Mouse (Mus musculus): ENCODE results near the gene Ldb2.
A peak's percentile ranks its signal among the peaks of the same experiment; 100 is the strongest.

Ldb2 gene

DNA sequence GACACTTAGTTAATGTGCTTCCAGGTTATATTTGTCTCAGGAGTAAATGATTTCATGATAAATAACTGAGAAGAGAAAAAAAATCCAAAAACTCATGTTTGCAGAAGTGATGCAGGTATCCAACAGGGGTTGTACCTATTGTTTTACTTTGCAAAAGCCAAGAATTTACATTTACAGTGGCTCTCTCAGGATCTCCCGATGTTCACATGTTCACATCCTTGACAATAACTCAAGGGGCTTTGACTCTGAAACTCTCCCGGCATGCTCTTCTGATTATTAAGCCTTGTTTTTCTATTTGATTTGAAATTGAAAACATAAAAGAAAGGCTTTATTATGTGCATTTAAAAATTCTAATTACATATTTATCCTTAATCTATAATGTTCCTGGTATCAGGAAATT is 260.8 kb downstream of the Ldb2 start:
- DNase-seq: no peak

DNA sequence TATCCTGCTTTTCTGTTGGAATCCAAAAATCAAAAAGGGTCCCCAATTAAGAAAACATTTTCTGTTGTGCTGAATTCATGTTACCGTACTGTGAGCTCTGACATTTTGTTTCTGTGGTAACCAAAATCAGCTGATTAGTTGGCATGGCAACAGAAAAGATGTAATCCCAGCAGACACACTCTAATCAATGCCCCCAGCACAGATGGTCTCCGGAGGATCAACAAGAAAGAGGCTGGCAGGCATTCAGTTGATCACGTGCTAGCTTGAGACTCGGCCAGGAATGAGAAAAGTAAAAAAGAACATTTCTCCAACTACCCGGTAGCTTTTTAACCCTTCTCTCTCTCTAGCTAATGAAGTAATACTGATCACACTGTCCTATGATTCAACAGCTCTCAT is 261.5 kb downstream of the Ldb2 start:
- peak; percentile 34 to 50 for DNase-seq

DNA sequence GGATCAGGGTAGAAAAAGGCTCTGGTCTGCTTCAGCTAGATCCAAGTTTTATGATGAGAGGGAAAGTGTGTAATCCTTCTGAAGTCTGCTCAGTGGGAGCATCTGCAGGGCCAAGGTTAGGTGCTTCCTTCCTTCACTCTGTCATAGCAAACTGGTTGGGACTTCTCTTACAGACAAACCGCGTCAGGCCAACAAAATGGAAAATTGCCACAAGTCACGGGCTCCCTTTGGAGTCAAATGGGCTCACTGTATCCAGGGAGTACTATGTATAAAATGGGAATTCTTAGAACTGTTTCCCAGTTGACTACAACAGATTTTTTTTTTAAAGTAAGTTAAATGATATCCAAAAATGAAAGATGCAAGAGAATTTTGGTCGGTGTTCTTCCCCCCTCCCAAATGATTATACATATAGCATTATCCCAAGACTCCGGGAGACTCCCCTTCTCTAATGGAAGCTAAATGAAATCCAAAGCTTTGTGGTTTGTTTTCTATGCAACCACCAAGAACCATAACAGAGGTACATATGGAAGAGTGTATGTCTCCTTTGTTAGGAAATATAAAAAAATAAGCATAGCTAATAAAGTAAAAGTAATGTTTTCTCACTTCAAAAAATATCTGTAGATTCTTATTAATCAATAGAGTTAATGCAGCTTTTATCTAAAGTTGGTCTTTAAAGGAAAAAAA is 262.0 kb downstream of the Ldb2 start:
- DNase-seq: no peak

DNA sequence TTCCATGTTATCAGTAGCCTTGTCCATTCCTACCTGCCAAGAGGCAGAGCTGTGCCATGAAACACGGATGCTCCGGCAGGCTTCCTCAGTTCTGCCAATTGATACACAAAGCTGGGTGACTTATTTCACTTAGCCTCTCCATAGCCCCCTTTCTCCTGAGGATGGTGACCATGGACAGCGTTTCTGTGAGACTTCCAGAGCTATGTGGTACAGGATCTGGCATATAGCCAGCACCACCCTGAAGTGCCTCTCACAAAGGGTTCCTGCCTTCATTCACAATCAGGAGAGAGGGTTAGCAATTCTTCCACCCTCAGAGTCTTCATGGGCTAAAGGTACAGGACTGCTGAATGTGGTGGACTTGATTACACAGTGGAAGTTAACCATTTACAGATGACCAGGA is 270.0 kb downstream of the Ldb2 start:
- DNase-seq: no peak

- DNase-seq: no peak
Measured at GRCm38 (mm10) chr5:44529001-44529400, 270.5 kb downstream of the Ldb2 start.

- DNase-seq: no peak
Measured at GRCm38 (mm10) chr5:44505221-44505620, 294.3 kb downstream of the Ldb2 start.

DNA sequence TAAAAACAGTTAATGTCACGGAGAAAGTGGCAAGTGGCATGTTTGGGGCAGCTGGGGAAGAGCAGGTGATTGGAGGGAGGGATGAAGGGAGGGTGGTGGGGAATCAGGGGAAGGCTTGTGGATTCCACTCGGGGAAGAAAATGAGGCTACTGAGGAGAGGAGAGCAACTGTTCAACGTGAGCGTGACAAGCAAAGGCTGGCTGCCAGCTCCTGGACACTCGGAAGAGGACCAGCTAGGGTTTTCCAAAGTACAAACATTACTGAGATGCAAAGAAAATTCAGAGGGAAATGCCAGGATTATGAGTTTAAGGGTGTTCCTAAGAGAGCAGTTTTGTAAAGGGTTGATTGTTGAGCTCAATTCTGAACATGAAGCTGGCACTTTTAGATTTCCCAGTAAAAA is 294.7 kb downstream of the Ldb2 start:
- DNase-seq: peak in 1 of 2 experiments; percentile 24

DNA sequence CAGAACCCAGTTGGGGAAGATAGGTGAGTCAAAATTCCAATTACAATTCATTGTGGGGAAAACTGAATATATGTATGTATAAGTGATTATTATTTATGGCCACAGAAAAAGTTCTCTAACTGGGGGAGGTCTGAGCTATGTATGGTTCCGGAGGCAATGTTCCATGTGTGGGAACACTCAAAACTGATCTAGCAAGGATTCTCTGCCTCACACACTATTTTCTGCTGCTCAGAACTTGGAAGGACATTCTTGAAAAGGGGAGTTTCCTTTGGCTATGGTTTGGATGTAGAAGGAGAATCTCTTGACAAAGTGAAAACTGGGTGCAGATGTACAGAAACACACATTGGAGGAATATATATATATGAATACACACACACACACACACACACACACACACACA is 301.3 kb downstream of the Ldb2 start:
- no peak for DNase-seq

DNA sequence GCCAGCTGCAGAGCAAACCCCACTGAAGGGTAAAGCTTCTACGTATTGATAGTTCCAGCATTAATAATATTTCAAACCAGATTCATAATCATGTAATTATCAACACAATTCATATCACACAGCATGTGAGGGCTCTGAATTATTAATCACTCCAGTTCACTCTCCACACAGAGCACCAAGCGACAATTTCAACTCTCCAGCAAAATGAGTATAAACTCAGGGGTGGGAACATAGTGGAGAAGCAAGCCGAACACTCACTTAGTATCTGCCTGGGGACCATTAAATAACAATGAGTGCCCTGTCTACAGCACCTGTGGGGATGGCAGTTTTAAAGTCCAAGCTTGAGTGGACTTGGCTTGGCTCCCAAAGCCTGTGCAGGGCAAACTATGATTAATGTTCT is 302.6 kb downstream of the Ldb2 start:
- DNase-seq: no peak

DNA sequence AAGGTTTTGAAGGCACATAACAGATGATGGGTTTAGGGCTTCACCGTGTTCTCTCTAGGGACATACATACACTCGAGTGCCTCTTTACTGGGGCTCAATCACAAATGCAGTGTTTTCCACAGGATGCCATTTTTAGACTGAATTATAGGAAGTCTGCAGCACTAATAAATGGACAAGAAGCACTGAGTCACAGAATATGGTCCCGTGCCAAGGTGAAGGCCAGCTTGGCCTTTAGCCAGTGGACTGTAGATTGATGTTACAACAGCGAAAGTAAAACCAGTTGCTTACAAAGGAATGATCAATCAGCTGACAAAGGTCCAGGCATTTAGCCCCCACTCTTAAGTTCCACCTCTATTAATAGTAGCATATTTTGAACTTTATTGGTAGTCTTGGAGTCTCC is 304.4 kb downstream of the Ldb2 start:
- no peak for DNase-seq

DNA sequence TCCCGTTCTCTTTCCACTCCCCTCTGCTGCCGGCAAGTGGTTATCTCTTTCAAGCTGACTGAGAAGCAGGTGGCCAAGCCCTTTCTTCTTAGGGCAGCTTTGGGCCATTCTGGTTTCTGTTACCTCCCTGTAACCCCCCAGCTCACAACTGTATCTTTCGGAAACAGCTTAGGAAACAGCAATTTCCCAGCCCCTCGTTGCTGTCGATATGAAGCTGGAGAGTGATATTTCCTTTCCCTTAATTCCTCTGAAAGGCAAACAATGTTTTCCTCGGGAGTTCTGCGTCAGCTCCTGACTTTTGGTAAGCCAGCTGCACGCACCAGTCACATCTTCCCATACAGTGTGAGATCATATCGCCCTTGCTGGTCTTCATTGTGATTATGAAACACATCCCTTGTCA is 305.3 kb downstream of the Ldb2 start:
- DNase-seq: no peak

DNA sequence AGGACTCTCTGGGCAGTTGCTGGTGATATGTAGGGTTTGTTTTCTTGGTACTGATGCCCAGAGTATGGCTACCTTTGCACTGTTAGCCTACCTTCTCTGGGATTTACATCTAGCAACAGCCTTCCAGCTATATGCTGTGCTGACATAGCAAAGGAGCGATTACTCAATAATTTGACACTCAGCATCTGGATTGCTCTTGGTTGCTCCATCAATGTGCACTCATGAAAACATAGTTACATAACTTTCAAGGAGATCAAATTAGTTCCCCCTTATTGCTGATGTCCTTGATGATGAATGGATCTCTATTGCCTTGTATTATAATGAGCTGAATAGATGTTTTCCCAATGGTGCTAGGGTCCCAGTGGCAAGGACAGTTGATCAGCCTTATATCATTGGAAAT is 308.0 kb downstream of the Ldb2 start:
- DNase-seq: no peak

GRCm38 (mm10) chr5:44490462-44490861 is 309.0 kb downstream of the Ldb2 start:
- no peak for DNase-seq

DNA sequence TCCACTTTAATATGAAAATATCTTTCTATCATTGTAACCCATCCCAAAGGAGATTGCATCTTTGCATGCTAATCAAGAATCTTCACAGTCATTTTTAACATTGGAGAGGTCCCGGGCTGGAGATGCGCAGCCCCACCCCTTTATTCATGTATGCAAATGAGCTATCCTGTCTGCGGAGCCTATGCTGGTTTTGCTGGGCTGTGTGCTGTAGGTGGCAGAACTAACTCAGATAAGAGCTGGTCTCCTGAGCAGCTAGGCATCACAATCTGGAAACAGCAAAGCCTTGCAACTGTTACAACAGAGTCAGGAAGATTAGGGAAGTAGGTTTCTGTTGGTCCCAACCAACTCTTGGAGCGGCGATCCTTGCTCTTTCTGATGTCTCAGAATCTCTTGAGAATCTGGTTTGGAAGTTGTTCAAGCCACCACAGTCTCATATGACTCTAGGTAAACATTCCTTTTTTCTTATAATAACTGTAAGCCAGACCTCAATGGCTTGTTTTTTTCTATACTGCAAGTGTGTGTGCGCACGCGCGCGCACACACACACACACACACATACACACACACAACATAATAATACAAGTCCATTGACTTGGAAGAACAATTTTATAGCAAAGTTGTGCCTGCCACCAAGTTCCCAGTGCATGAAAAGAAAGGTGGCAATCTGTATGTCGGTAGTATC is 315.9 kb downstream of the Ldb2 start:
- DNase-seq: no peak

GRCm38 (mm10) chr5:44481406-44481805 is 318.1 kb downstream of the Ldb2 start:
- no peak for DNase-seq

DNA sequence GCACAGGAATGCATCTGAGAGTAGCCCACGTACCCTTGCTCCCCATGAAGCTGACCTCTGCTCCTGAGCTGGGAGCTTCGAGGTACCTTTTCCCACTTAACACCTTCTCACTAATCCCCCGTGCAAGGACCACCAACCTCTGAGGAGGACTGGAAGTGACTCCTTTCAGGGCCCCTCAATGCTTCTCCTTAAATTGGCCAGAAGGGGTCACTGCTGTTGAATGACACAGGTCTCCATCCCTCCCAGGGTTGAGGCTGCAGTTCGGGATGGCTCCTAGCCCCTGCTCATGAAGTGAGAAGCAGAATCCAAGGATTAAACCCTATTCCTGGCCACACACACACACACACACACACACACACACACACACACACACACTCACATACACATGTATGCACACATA is 323.1 kb downstream of the Ldb2 start:
- no peak for DNase-seq

- no peak for DNase-seq
Measured at GRCm38 (mm10) chr5:44475543-44475942, 323.9 kb downstream of the Ldb2 start.

DNA sequence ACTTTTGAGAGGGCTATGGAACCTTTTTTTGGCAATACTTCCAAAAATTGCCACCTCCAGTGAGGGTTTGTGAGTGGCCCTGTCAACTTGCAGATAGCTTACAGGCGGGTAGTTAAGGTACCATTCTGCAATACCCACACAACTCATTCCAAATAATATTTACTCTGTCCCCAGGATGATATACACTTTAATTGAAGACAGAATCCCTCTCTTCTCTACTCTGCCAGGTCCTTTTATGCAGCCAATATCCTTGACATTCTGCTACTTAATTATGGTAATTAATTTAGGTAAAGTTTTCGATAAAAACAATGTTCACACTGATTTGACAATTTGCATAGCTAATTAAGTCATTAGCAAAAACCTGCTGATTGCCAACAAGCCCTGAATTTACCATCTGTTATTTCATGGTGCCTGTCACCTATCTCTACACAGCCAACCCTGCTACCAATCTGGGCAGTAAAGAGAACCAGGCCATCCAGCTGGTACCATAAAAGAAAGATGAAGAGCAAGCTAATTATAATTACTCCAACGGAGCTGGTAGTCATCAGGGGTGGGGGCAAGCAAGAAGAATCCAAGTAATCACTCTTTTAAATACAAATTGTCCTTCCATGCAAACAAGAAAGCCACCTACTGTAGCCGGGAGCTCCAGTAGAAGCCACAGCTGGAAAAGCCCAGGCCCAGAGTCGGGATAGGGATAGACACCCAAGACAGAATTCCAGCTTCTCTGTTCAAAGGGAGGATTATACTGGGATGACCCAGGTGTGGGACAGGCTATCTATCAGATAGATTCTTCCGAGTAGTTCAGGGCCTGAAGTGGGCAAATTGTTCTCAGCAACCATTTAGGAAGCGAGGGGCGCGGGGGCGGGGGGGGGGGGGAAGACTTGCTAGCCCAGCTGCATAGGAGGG is 325.4 kb downstream of the Ldb2 start:
- no peak for DNase-seq

DNA sequence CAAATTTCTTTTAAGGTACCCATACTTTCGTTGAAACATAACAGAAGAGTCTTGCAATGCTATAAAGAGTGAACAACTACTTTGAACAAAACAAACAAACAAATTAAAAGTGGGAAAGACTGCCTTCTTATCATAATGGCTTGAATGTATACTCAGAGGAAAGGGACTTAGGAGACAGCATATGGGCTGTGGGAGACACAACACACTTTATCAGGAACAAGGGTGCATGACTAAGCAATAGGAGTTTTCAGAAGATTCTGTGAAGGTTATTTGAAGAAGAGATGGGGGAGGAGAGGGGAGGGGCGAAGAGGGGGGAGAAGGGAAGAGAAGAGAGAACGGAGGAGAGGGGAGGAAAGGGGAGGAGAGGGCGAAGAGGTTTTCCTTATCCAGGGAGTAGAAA is 334.2 kb downstream of the Ldb2 start:
- no peak for DNase-seq

All from cerebellum, postnatal 25 days (tissue).